Mouse (Mus musculus) embryo, embryonic 10 days (tissue): ENCODE data around the gene Cd2ap.

Experiments
- DNase-seq: peaks from one replicate; pipeline ENCODE4 v3.0.0-alpha.2; 2015; ENCODE audit warnings: low spot score

Cd2ap gene

DNA sequence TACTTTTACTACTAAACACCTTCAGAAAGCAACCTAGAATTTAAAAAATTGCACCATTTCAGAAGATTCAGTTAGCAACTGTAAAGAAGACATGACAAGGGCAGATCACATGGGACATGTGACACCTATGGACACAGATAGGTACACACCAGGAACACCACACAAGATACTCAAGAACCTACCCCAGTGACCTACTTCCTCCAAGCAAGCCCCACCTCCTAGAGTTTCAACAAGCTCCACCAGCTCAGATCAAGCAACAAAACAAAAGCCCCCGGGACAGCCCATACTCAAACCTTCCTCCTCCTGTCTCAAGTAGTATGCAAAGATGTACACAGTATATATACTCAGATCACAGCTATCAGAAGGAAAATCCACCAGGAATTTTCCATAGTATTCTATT is 16.1 kb downstream of the Cd2ap start:
- DNase-seq, result no peak

- no peak for DNase-seq
Observed at GRCm38 (mm10) chr17:42857506-42857905, 19.0 kb downstream of the Cd2ap start.

GRCm38 (mm10) chr17:42847108-42847507 is 29.4 kb downstream of the Cd2ap start:
- no peak for DNase-seq

DNA sequence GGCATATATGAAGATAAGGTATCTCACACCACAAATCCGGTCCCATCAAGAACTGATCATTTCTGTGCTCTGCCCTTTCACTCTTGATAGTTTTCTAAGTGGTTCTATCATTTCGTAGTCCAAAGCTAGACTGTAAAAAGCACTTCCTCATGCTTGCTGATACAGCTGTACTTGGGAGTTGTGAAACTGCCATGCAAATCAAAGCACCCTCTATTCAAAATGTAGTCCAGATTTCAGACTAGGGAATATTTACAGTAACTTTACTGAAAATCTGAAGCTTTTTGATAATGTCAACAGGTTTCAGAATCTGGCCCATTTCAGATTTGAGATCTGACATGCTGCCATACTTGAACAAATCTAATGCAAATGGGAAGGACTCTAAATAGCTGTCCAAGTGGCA is 39.3 kb downstream of the Cd2ap start:
- no peak for DNase-seq

- DNase-seq, result no peak
Observed at GRCm38 (mm10) chr17:42822787-42823186, 53.7 kb downstream of the Cd2ap start.

GRCm38 (mm10) chr17:42815374-42815773 is 61.1 kb downstream of the Cd2ap start:
- no peak for DNase-seq

GRCm38 (mm10) chr17:42792412-42792975 is 84.0 kb downstream of the Cd2ap start:
- no peak for DNase-seq

DNA sequence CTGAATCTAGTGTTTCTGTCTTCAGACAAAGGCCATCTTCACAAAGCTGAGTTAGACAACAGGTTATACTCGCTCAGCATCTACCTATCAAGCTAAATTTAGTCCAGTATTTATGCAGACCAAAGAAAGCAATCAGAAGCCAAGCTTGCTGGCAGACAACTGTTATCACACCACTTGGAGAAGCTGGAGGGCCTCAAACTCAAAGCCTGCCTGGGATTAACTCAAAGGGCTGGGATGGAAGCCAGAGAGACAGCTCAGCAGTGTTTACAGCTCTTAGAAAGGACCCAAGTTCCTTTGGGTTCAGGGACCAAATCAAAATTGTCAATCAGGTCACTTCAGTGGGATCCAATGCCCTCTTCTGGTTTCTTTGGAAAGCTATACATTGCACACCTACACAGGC is 85.7 kb downstream of the Cd2ap start:
- no peak for DNase-seq

DNA sequence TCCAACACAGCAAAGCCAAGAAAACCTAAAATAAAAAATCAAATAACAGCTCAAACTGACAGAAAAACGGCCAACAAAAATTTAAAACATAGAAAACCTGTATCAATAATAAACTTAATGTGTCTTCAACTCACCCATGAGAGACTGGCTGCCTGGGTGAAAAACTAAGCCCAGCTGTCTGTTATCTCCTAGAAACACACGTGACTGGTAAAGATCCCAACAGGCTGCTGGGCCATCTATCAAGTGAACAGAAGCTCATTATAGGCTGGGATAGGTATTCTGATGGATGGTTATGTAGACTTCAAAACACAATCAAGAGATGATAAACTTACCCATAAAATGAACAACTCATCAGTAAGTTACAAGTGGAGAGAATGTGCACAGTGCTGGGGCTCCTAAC is 86.7 kb downstream of the Cd2ap start:
- no peak for DNase-seq

DNA sequence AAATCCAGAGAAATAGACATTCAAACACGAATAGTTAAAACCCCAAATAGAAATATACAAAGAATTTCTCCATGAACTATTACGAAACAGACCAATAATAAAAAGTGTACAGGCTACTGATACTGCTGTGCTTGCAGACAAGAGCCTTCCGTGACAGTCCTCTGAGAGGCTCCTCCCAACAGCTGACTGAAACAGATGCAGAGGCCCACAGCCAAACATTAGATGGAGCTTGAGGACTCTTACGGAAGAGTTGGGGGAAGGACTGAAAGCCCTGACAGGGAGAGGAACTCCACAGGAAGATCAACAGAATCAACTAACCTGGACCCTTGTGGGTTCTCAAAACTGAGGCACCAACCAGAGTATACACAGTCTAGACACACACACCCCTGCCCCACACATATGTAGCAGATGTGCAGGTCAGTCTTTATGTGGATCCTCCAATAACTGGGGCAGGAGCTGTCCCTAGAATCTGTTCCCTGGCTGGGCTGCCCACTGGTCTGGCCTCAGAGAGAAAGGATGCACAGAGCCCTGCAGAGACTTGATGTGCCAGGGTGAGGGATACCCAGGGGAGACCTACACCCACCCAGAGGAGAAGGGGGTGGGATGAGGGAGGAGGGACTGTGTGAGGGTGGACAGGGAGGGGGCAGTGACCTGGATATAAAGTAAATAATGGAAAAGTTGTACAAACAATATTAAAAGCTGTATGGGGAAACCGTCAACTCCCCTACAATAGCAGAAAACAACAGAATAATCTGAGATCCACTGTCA is 87.6 kb downstream of the Cd2ap start:
- DNase-seq, result no peak

GRCm38 (mm10) chr17:42782156-42782757 is 94.2 kb downstream of the Cd2ap start:
- peak; percentile 87 for DNase-seq

DNA sequence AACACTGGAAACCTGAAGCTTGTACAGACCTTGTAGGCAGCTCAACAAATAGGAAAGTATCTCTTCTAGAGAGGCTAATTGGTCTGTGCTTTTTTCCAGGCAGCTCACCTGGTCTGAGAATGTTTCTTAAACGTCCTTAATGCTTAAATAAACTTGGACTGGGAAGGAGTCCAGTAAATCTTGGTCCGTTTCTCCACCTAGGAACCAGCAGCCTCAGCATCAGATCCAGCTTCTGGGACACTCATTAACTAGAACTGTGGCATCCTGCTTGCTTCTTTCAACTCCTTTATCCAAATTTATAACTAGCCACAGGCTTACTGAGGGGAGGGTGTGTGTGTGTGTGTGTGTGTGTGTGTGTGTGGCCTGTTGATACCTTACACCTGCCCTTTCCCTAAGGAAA is 122.7 kb downstream of the Cd2ap start:
- DNase-seq, result no peak

- DNase-seq, result no peak
Observed at GRCm38 (mm10) chr17:42752173-42752572, 124.3 kb downstream of the Cd2ap start.

GRCm38 (mm10) chr17:42745657-42746420 is 130.6 kb downstream of the Cd2ap start:
- no peak for DNase-seq
